Mouse (Mus musculus) kidney, adult 2 months (tissue): ENCODE measurements at regions not wholly inside any gene's neighbourhood (a gene's known extent, or its start where the extent isn't known, plus 50 kb on each side); places are given as distances from the start of the nearest gene placed in this dataset.

Experiments
- CTCF ChIP-seq: fragments of 200-500 bp; conservative IDR thresholded peaks from 2 replicates; pipeline ENCODE4 v1.5.1; 2011; ENCODE audit warnings: low read depth, mild to moderate bottlenecking, control low read depth, low read length, moderate library complexity, mixed read lengths; ENCODE audit not compliant: insufficient read depth, insufficient read length
- POLR2A ChIP-seq: fragments of 200-500 bp; IDR thresholded peaks from one replicate; pipeline ENCODE4 v1.6.1; 2011; ENCODE audit warnings: low read depth, low read length, control low read depth

DNA sequence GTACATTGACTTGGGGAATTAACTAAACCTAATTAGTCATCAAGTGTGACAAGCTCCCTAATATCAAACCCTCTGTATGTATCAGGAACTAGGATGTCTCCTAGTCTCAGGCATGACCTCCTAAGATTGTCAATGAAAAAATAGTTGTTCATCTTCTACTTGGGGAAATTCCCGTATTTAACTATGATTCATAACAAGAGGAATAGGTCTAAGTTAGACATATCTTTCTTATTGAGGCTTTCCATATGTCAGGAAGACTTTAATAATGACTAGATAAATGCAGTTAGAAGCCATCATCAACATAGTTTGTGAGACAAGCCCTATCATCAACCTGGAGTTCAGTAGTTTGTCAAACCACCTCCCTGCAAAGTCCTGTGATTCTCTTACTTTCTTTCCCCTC, 934.4 kb upstream of the Sel1l start:
- no peak for TF ChIP-seq POLR2A
- TF ChIP-seq CTCF, result no peak
